Mouse (Mus musculus): ENCODE data around the gene Ampd2.

DNA sequence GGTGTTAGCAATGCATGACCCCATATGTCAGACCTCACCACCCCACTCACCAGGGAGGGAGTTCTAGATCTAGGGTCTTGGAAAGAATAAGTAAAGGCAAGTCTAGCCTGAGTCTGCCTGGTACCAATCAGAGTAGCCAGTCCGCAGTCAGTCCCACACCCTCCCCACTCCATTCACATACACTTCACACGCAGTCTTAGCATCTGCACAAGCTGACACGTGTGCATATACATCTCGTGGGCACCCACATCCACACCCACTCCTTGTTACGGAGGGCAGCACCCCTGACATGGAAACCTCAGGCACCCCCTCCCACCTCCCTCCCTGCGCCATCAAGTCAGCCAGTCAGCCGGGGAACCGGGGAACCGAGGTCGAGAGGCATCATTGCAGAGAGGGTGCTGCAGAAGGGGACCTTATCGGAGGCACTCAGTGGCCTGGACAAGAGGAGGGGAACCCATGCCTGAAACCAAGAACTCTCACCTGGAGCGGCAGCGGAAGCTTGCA is 1.6 kb downstream of the Ampd2 start:
- TF ChIP-seq CTCF (IDR thresholded peaks at IDR 0.05; ENCODE audit: low read depth), result no peak
- no peak for TF ChIP-seq EP300 (IDR thresholded peaks at IDR 0.05; ENCODE audit: low read depth)

Data from liver, embryonic 14.5 days (tissue).